Mouse (Mus musculus): ENCODE results near the gene Dcpp1. TPM values are rescaled to one million over a fixed set of nuclear protein-coding genes. Genes with fewer than 3 reads are reported as not detected.

The Dcpp1 gene
- polyA plus RNA-seq, 1 experiment from 2014 or later, result not detected

DNA sequence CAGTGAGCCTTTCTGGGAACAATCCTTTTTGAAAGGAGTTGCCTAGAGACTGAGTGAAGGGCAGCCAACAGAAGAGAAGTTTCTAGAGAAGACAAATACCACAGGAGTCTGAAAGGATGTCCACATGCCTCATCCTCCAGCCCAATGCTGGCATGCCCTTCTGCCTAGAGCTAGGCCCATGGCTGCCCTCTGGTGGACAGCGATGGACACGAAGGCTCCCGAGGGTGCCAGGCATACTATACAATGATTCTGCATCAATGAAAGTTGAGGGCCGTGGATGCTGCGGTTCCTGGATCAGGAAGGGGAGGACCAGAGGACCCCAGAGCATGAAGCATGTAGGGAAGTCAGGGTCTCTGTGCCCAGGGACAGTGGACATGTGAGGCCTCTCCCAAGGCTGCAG lies 27.4 kb upstream of the Dcpp1 start:
- ATAC-seq (ENCODE audit: low FRiP score), result no peak

DNA sequence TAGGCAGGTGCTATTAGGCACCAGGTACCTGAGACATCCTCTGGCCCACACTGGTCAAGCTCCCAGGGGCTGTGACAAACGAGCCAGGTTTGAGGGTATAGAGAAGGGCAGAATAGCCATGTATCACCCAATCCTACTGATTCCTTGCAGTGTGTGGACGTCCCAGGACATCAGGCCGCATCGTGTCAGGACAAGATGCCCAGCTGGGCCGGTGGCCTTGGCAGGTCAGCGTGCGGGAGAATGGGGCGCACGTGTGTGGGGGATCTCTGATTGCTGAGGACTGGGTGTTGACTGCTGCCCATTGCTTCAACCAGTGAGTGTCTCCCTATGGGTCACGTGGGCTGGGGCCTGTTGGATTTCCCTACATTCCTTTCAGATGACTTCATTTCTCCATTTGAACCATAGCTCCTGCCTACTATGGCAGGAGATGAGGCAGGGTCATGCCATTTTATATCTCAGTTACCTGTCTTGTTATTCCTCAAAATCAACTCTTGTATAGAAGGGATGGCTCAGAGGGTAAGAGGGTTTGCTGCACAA lies 26.4 kb upstream of the Dcpp1 start:
- no peak overlapping the region for H3K4me2 ChIP-seq (replicated peaks; ENCODE audit: low read depth, low read length)
- 84% methylated on average over 10 of the region's 10 CpGs for WGBS
- ATAC-seq (ENCODE audit: low FRiP score), result no peak

More for the DNA sequence above, 27.4 kb upstream of the Dcpp1 start:
- no peak overlapping the region for H3K4me2 ChIP-seq (replicated peaks; ENCODE audit: low read depth, low read length)
- no peaks in the 10 kb centered on the region for H3K27me3 ChIP-seq (ENCODE audit: control insufficient read depth, insufficient read depth, low read length)
- WGBS, result 31% methylated on average over 5 of the region's 5 CpGs
- no peaks in the 10 kb centered on the region for H3K36me3 ChIP-seq (ENCODE audit: control insufficient read depth, insufficient read depth, low read length)
- no peak overlapping the region for H3K9ac ChIP-seq (ENCODE audit: low read depth, low read length)
- no peak overlapping the region for H3K27ac ChIP-seq (ENCODE audit: low read depth, low read length)
- DNase-seq (ENCODE audit: low spot score), result peak; percentile 72
- H3K4me3 ChIP-seq (ENCODE audit: low read depth, low read length), result no peak overlapping the region
- no peaks in the 10 kb centered on the region for H3K9me3 ChIP-seq (ENCODE audit: control insufficient read depth, low read length)
- no peaks in the 10 kb centered on the region for H3K4me1 ChIP-seq (replicated peaks; ENCODE audit: control insufficient read depth, insufficient read depth, low read length)

DNA sequence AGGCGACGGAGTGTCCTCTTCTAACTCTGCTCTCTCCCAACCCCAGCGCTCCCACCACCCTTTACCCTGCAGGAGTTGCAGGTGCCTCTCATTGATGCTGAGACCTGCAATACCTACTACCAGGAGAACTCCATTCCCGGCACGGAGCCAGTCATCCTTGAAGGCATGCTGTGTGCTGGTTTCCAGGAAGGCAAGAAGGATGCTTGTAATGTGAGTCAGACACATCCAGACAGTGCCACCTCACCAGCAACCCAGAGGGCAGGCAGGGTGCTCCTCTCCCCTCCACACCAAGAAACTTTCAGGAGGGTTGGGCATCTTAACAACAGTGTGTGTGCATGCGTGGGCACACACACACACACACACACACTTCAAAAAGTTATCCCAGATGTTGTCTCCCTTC lies 23.5 kb upstream of the Dcpp1 start:
- ATAC-seq (ENCODE audit: low FRiP score) (no peak), DNase-seq (ENCODE audit: low spot score) (no peak)
- no peaks in the 10 kb centered on the region for H3K36me3 ChIP-seq (ENCODE audit: control insufficient read depth, insufficient read depth, low read length)
- no peak overlapping the region for H3K4me3 ChIP-seq (ENCODE audit: low read depth, low read length)
- no peaks in the 10 kb centered on the region for H3K9me3 ChIP-seq (ENCODE audit: control insufficient read depth, low read length)
- no peaks in the 10 kb centered on the region for H3K4me1 ChIP-seq (replicated peaks; ENCODE audit: control insufficient read depth, insufficient read depth, low read length)
- 86% methylated on average over 6 of the region's 6 CpGs for WGBS
- H3K4me2 ChIP-seq (replicated peaks; ENCODE audit: low read depth, low read length), result no peak overlapping the region
- no peak overlapping the region for H3K27ac ChIP-seq (ENCODE audit: low read depth, low read length)
- no peaks in the 10 kb centered on the region for H3K27me3 ChIP-seq (ENCODE audit: control insufficient read depth, insufficient read depth, low read length)
- no peak overlapping the region for H3K9ac ChIP-seq (ENCODE audit: low read depth, low read length)

More for the DNA sequence above, 26.4 kb upstream of the Dcpp1 start:
- H3K36me3 ChIP-seq (ENCODE audit: control insufficient read depth, insufficient read depth, low read length), result no peaks in the 10 kb centered on the region
- DNase-seq (ENCODE audit: low spot score), result no peak
- H3K27ac ChIP-seq (ENCODE audit: low read depth, low read length), result no peak overlapping the region
- no peaks in the 10 kb centered on the region for H3K9me3 ChIP-seq (ENCODE audit: control insufficient read depth, low read length)
- no peak overlapping the region for H3K4me3 ChIP-seq (ENCODE audit: low read depth, low read length)
- no peaks in the 10 kb centered on the region for H3K4me1 ChIP-seq (replicated peaks; ENCODE audit: control insufficient read depth, insufficient read depth, low read length)
- H3K9ac ChIP-seq (ENCODE audit: low read depth, low read length), result no peak overlapping the region
- H3K27me3 ChIP-seq (ENCODE audit: control insufficient read depth, insufficient read depth, low read length), result no peaks in the 10 kb centered on the region

DNA sequence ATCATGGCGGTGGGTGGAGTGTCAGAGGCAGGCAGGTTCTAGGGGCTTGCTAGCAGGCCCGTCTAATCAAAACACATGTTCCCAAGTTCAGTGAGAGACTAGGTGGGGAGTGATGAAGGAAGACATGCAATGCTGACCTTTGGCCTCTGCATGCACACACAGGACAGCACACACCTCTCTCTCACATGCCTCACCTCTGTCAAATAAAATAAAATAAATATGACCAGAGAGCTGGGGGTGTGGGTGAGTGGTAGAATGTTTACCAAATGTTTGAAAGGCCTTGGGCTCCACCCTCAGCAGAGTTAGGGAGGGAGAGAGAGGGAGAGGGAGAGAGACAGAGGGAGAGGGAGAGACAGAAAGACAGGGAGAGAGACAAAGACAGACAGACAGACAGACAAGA lies 22.8 kb upstream of the Dcpp1 start:
- no peak for ATAC-seq (ENCODE audit: low FRiP score)
- 78% methylated on average over 2 of the region's 2 CpGs for WGBS
- no peaks in the 10 kb centered on the region for H3K4me1 ChIP-seq (replicated peaks; ENCODE audit: control insufficient read depth, insufficient read depth, low read length)
- H3K27me3 ChIP-seq (ENCODE audit: control insufficient read depth, insufficient read depth, low read length), result no peaks in the 10 kb centered on the region
- H3K27ac ChIP-seq (ENCODE audit: low read depth, low read length), result no peak overlapping the region
- no peaks in the 10 kb centered on the region for H3K36me3 ChIP-seq (ENCODE audit: control insufficient read depth, insufficient read depth, low read length)
- H3K9ac ChIP-seq (ENCODE audit: low read depth, low read length), result no peak overlapping the region
- no peaks in the 10 kb centered on the region for H3K9me3 ChIP-seq (ENCODE audit: control insufficient read depth, low read length)
- no peak overlapping the region for H3K4me3 ChIP-seq (ENCODE audit: low read depth, low read length)
- H3K4me2 ChIP-seq (replicated peaks; ENCODE audit: low read depth, low read length), result no peak overlapping the region
- no peak for DNase-seq (ENCODE audit: low spot score)

DNA sequence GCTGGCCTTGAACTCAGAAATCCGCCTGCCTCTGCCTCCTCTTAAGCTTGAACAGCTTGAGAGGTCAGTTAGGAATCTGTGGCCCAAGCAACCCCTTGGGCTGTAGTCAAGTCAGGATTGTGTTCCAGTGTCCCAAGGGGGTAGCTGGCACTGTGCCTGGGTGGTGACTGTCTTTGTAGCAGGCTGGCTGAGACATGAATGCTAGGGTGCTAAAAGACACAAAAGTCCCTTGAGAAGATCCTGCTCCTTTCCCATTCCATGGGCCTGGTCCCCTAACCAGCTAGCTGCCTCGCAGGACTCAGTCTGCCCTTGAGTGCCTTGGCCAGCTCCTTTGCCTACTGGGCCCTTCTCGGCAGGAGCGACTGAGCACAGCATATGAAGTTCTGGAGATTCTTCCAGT lies 17.8 kb upstream of the Dcpp1 start:
- H3K4me1 ChIP-seq (replicated peaks; ENCODE audit: control insufficient read depth, insufficient read depth, low read length), result no peaks in the 10 kb centered on the region
- no peak overlapping the region for H3K4me2 ChIP-seq (replicated peaks; ENCODE audit: low read depth, low read length)
- DNase-seq (ENCODE audit: low spot score), result no peak
- H3K36me3 ChIP-seq (ENCODE audit: control insufficient read depth, insufficient read depth, low read length), result no peaks in the 10 kb centered on the region
- H3K9me3 ChIP-seq (ENCODE audit: control insufficient read depth, low read length), result no peaks in the 10 kb centered on the region
- no peak overlapping the region for H3K9ac ChIP-seq (ENCODE audit: low read depth, low read length)
- H3K4me3 ChIP-seq (ENCODE audit: low read depth, low read length), result no peak overlapping the region
- H3K27me3 ChIP-seq (ENCODE audit: control insufficient read depth, insufficient read depth, low read length), result no peaks in the 10 kb centered on the region
- WGBS, result 85% methylated on average over 4 of the region's 4 CpGs
- H3K27ac ChIP-seq (ENCODE audit: low read depth, low read length), result no peak overlapping the region
- no peak for ATAC-seq (ENCODE audit: low FRiP score)

DNA sequence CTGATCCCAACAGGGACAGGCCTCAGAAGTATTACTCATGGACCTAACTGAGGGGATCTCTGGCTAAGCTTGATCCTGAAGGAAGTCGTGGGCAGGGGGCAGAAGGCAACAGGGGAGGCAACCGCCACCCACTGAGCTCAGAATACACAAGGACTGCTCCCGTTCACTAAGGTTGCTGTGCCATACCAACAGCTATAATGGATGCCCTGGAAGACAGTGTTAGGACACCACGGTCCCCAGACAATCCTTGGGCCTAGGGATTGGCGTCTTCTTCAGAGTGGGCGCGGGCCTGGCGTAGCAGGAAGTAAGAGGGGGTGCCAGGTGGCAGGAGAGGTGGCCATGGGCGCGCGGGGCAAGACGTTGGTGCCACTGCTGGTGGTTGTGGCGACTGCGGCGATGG lies 12.9 kb upstream of the Dcpp1 start, which contains the start of gene Prss21:
Gene Prss21, plus strand, starts transcription at position 301 of the 400 bp plus-strand sequence.
- DNase-seq (ENCODE audit: low spot score) (no peak), ATAC-seq (ENCODE audit: low FRiP score) (no peak)
- Histone ChIP-seq H3K9me3 (ENCODE audit: control insufficient read depth, low read length) (no peaks in the 10 kb centered on the region), H3K9ac (ENCODE audit: low read depth, low read length) (no peak within 1 kb of the TSS), H3K36me3 (ENCODE audit: control insufficient read depth, insufficient read depth, low read length) (no peaks in the 10 kb centered on the region), H3K27ac (ENCODE audit: low read depth, low read length) (no peak within 1 kb of the TSS), H3K27me3 (ENCODE audit: control insufficient read depth, insufficient read depth, low read length) (no peaks in the 10 kb centered on the region), H3K4me3 (ENCODE audit: low read depth, low read length) (no peak within 1 kb of the TSS), H3K4me2 (replicated peaks; ENCODE audit: low read depth, low read length) (no peak within 1 kb of the TSS), H3K4me1 (replicated peaks; ENCODE audit: control insufficient read depth, insufficient read depth, low read length) (no peaks in the 10 kb centered on the region)
- 77% methylated on average over 15 of the region's 15 CpGs for WGBS

DNA sequence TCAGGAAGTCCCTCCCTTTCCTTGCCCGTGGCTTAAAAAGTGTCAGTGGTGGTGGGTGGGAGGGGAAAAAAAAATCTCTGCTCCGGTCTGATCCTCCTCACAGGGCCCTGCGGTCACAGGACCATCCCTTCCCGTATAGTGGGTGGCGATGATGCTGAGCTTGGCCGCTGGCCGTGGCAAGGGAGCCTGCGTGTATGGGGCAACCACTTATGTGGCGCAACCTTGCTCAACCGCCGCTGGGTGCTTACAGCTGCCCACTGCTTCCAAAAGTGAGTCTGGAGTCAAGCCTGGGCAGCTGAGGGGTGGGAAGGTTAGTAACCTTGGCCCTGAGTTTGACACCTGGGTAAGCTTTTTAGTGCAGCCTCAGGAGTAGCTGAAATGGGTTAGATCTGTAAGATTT lies 12.2 kb upstream of the Dcpp1 start:
- Histone ChIP-seq H3K36me3 (ENCODE audit: control insufficient read depth, insufficient read depth, low read length) (no peaks in the 10 kb centered on the region), H3K9ac (ENCODE audit: low read depth, low read length) (no peak overlapping the region), H3K4me2 (replicated peaks; ENCODE audit: low read depth, low read length) (no peak overlapping the region), H3K9me3 (ENCODE audit: control insufficient read depth, low read length) (no peaks in the 10 kb centered on the region), H3K27ac (ENCODE audit: low read depth, low read length) (no peak overlapping the region), H3K4me1 (replicated peaks; ENCODE audit: control insufficient read depth, insufficient read depth, low read length) (no peaks in the 10 kb centered on the region), H3K27me3 (ENCODE audit: control insufficient read depth, insufficient read depth, low read length) (no peaks in the 10 kb centered on the region), H3K4me3 (ENCODE audit: low read depth, low read length) (no peak overlapping the region)
- ATAC-seq (ENCODE audit: low FRiP score), result no peak
- WGBS, result 92% methylated on average over 11 of the region's 11 CpGs
- DNase-seq (ENCODE audit: low spot score), result no peak

DNA sequence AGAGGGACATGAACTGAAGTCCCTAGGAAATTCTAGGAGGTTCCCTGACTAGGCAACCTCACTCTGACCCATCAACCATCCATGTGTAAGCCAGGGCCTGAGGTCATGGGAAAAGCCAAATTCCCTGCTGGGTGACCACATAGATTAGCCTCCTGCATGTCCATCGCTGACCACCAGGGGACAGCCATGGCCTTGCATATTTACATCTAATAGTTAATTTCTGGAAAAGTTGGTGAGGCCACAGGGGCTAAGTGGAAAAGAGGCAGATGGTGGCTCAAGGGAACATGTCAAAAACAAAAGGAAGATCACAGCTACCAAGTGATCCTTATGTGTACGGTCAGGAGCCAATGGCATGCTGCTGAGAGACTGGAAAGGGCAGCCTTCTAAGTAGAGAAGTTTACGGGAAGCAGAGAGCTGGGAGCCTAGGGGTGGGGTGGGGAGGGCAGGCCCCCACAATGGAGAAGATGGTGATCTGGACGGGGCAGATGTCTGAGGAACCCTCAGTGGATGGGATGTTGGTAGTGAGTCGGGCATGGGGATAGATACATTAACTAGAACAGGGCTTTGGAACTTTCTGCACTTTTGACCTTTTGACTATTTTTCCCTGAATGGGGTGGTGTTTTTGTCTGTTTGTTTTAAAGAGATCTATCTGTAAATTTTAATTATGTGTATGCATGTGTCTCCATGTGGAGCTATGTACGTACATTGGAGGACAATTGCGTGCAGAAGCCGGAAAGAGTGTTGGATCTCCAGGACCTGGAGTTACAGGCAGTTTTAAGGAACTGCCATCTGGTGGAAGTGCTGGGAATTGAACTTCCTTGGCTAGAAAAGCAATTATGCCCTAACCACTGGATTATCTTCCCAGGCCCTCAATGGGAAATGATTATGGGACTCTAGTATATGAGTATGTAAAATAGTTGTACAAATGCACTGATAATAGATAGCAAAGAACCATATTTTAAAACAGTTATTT lies 6.5 kb upstream of the Dcpp1 start:
- Histone ChIP-seq H3K4me1 (replicated peaks; ENCODE audit: control insufficient read depth, insufficient read depth, low read length) (no peaks in the 10 kb centered on the region), H3K4me3 (ENCODE audit: low read depth, low read length) (no peak overlapping the region), H3K27me3 (ENCODE audit: control insufficient read depth, insufficient read depth, low read length) (no peaks in the 10 kb centered on the region), H3K4me2 (replicated peaks; ENCODE audit: low read depth, low read length) (no peak overlapping the region), H3K9me3 (ENCODE audit: control insufficient read depth, low read length) (no peaks in the 10 kb centered on the region), H3K36me3 (ENCODE audit: control insufficient read depth, insufficient read depth, low read length) (no peaks in the 10 kb centered on the region), H3K27ac (ENCODE audit: low read depth, low read length) (no peak overlapping the region), H3K9ac (ENCODE audit: low read depth, low read length) (no peak overlapping the region)
- ATAC-seq (ENCODE audit: low FRiP score), result peak; percentile 45; the same call in 1 of the 2 replicates
- 56% methylated on average over 8 of the region's 8 CpGs for WGBS
- peak; percentile 69 for DNase-seq (ENCODE audit: low spot score)

DNA sequence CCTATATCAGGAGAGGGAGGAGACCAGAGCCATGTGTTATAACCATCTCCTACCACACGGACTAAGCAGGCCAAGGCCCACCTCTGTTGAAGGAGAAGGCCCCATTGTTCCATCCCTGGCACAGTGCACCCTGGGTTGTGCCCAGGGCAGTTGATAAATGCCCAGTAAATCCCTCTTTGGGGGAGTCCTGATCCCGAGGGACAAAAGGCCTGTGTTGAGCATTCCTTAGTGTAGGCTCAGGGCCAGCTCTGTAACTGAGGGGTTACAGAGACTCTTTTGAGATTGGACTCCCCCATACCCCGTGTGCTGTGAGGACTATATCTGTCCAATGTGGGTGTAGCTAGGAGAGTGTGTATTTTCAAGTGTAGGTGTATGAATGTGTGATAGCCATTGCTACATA lies 3.9 kb upstream of the Dcpp1 start:
- no peak for ATAC-seq (ENCODE audit: low FRiP score)
- no peak for DNase-seq (ENCODE audit: low spot score)

More for the DNA sequence above, 3.9 kb upstream of the Dcpp1 start:
- Histone ChIP-seq H3K4me1 (replicated peaks; ENCODE audit: control insufficient read depth, insufficient read depth, low read length) (no peaks in the 10 kb centered on the region), H3K36me3 (ENCODE audit: control insufficient read depth, insufficient read depth, low read length) (no peaks in the 10 kb centered on the region), H3K4me3 (ENCODE audit: low read depth, low read length) (no peak overlapping the region), H3K27me3 (ENCODE audit: control insufficient read depth, insufficient read depth, low read length) (no peaks in the 10 kb centered on the region), H3K9me3 (ENCODE audit: control insufficient read depth, low read length) (no peaks in the 10 kb centered on the region), H3K9ac (ENCODE audit: low read depth, low read length) (no peak overlapping the region), H3K27ac (ENCODE audit: low read depth, low read length) (no peak overlapping the region), H3K4me2 (replicated peaks; ENCODE audit: low read depth, low read length) (no peak overlapping the region)
- WGBS, result 71% methylated on average over 3 of the region's 3 CpGs
